Mouse (Mus musculus): ENCODE results near the gene Ccdc152.

Gene Ccdc152

DNA sequence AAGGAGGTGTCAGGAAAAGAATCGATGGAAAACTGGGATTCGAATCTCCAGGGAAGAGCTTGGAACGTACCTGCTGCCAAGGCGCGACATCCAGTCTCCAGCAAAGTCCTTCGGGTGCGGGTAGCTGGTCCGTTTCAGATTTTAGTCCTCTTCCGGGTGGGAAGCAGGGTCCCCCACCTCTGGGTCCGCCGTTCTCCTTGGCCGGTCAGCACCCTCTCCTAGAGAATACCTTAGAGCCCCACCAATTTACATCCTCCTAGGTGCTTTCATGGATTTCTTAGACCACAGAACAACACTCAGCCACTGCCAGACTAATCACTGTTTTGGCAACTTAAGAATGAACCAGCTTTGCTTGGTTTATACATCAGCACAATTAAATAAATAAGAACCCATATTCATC is at the start of gene Ccdc152:
Gene Ccdc152, minus strand, starts transcription at position 101 of the 400 bp plus-strand sequence.
- DNase-seq (ENCODE audit: low spot score) = peak; percentile 35

- no peak for DNase-seq (ENCODE audit: low spot score)
Measured at GRCm38 (mm10) chr15:3349306-3350064, 46.2 kb upstream of the Ccdc152 start.

- no peak for DNase-seq (ENCODE audit: low spot score)
Measured at GRCm38 (mm10) chr15:3346682-3347081, 43.4 kb upstream of the Ccdc152 start.

DNA sequence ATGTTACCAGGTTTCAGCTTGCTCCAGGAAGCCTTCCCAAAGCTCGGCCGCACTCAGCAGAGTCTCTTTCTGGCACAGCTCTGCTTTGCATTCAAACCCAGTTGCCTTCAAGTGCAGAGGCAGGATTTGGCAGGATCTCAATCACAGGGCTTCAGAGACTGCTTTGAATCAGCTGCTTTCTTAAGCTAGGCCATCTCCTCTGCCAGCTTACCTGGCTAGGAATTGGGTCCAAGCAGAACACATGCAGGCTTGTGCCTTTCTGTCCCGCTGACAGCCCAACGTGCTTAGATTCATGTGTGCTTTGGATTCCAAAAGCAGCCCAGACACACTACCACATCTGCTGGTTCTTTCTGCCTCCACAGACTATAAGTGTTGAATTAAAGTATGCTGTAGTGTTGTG is 41.2 kb upstream of the Ccdc152 start:
- no peak for DNase-seq (ENCODE audit: low spot score)

GRCm38 (mm10) chr15:3341806-3342582 is 38.7 kb upstream of the Ccdc152 start:
- no peak for DNase-seq (ENCODE audit: low spot score)

DNA sequence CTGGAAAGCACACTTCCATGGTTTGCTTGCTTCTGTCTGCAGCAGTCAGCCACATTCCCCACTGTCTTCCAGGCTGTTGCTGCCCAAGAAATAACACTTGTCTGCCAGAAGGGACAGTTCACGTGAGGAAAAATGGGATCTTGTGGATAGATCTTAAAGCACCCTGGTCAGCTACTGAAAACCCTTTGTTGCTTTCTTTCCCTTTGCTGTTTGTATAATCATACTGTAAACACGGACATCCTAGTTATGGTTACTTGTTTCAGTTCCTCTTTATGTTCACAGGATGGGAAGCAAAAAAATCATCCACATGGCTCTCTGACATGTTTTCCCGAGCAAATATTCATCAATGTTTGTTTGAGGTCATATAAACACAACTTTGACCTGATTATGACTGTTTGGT is 36.5 kb upstream of the Ccdc152 start:
- DNase-seq (ENCODE audit: low spot score) = no peak

- DNase-seq (ENCODE audit: low spot score) = no peak
Measured at GRCm38 (mm10) chr15:3332517-3332916, 29.2 kb upstream of the Ccdc152 start.

DNA sequence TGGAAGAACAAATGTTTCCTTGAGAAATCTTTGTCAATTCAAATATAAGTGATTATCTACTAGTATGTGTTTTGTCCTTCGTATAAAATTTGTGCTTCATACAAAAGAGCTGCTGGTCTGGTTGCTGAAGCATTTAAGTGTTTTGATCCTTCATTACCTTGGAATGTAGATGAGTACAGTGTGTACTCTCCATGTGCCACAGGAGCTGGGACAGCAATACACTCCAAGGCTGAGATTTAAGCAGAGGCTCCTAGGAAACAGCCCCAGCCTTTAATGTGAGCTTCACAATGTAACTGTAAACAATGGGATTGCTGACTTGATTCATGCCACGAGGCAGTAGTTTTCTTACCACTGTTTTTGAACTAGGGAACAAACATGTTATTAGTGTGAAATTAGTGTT is 28.5 kb upstream of the Ccdc152 start:
- DNase-seq (ENCODE audit: low spot score) = no peak

GRCm38 (mm10) chr15:3330291-3330690 is 27.0 kb upstream of the Ccdc152 start:
- DNase-seq (ENCODE audit: low spot score) = no peak

- DNase-seq (ENCODE audit: low spot score) = no peak
Measured at GRCm38 (mm10) chr15:3323041-3323440, 19.7 kb upstream of the Ccdc152 start.

DNA sequence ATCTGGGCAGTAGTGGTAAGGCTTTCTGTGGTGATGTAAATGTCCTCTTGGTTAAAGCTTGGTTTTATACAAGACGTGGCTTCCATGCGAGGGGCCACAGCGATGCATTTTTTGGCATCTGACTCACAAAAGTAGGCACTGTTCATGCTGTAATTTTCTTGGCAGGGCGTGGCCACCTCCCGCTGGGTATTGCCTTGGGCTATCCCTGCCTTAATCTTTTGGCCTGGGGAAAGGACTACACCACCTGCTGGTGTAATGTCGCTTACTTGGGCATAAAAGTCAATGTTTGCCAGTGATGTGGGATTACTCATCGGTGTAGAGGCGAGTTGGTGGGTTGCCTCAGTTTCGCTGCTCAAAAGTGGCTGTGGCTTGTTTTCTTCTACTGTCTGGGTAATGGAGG is 16.6 kb upstream of the Ccdc152 start:
- DNase-seq (ENCODE audit: low spot score) = no peak

DNA sequence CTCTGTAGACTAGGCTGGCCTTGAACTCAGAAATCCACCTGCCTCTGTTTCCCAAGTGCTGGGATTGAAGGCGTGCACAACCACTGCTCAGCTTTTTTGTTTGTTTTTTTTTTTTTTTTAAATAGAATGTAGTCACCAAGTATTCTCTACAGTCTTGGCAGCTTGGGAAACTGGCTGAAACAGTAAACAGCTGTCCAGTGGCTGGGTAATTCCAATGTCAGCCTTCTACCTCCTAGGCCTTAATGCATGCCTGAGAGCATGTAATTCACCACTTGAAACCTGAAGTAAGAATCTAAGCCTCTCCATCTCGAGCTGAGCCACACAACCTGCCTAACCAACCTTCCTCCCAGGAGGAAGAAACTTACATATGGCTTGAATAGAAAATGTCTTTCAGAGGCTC is 13.3 kb upstream of the Ccdc152 start:
- no peak for DNase-seq (ENCODE audit: low spot score)

DNA sequence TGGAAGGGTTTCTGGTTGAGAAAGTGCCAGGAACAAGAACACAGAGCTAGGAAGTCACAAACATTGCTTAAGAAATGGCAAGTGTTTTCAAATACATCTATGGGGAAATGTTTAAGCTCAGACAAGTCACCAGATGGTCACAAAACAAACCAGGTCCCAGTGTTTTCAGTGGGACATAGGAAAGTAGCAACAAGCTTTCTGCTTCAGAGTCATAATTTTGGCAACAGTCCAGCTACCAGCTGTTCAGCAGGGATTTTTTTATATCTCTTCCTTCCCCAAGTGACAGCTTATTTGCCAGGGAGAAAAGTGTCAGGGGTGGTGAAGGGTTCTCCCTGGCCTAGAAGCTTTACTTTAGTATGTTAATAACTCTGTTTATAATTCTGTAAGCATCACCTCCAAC is 9.6 kb upstream of the Ccdc152 start:
- no peak for DNase-seq (ENCODE audit: low spot score)

DNA sequence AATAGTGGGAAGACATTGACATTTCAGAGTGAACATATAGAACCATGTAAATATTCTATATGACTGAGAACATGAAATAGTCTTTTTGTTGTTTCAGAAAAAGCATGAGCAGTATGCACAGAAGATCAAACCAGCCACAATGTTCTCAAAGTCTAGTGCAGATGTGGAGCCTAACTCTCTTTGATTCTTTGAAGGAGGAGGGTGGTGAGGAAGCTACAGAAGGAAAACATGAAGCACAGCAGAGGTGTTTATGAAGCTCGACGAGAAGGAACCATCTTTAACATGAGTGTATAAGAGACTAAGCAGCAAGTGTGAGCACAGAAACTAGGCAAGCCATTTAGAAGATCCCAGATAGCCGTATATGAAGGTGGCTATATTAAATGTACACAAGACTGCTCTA is 6.5 kb upstream of the Ccdc152 start:
- DNase-seq (ENCODE audit: low spot score) = no peak

- no peak for DNase-seq (ENCODE audit: low spot score)
Measured at GRCm38 (mm10) chr15:3300361-3301100, 2.8 kb downstream of the Ccdc152 start.

DNA sequence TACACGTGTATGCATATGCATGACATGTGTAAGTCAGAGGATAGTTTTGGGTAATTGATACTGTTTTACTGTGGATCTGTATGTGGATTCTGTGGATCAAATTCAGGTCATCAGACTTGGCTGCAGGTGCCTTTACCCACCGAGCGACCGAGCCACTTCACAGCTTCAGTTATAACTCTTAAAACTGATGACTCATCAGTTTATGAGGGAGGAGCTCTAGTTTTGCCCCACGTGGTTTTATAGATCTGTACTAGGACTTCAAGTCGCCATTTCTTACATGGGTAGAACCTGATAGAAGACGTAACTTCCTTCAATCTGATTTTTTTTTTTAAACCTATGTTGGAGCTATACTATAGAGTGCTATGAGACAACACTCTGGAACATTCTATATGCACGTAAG is 5.7 kb downstream of the Ccdc152 start:
- DNase-seq (ENCODE audit: low spot score) = no peak

- no peak for DNase-seq (ENCODE audit: low spot score)
Measured at GRCm38 (mm10) chr15:3295986-3296385, 7.3 kb downstream of the Ccdc152 start.

DNA sequence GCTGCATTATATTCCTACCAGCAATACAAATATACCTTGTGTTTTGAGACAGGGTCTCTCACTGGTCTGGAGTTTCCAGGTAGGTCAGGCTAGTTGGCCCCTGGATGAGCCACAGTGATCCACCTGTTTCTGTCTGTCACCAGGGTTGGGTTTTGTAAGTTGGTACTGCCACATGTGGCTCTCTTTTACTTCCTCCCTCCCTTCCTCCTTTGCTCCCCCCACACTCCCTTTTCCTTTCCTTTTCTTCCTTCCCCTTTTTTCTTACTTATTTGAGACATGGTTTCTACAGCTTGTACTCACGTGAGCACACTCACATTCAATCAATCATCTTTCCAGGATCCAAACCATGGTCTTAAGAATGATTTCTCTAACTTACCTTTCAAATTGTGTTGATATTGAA is 9.8 kb downstream of the Ccdc152 start:
- no peak for DNase-seq (ENCODE audit: low spot score)

DNA sequence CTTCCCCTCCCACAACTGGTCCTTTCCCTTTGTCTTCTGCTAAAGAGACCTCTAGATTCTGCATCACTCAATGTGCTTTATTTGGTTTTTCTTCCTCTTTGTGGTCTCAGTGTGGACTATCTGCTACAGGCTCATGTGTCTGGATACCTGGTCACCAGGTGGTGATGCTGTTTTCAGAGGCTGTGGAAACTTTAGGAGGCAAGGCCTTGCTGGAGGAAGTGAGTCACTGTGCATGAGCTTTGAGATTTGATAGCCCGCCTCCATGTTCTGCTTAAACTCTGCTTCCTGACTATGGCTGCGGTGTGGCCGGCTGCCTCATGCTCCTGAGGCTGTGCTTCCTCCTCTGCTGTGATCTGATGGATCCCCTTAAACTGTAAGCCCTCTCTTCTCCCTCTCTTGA is 12.9 kb downstream of the Ccdc152 start:
- no peak for DNase-seq (ENCODE audit: low spot score)

- DNase-seq (ENCODE audit: low spot score) = no peak
Measured at GRCm38 (mm10) chr15:3286032-3286431, 17.3 kb downstream of the Ccdc152 start.

DNA sequence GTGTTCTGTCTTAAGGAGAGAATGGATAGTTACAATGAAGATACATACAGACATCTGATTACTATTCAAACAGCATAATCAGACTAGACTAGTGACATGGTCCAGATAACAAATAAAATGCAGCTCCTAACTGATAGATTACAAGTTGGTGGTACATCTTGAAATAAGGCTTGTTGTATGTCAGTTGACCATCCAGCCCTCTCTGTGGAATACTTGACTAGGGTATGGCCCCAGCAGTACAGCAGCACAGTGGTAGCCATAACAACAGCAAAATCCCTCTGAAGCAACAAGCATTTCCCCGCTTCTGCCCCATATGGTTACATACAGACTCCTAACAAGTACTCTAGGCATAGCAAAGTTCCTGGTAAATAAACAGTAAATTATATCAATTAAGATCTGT is 21.6 kb downstream of the Ccdc152 start:
- no peak for DNase-seq (ENCODE audit: low spot score)

- DNase-seq (ENCODE audit: low spot score) = no peak
Measured at GRCm38 (mm10) chr15:3281216-3281615, 22.1 kb downstream of the Ccdc152 start.

- DNase-seq (ENCODE audit: low spot score) = no peak
Measured at GRCm38 (mm10) chr15:3279242-3279641, 24.1 kb downstream of the Ccdc152 start.
